Mouse (Mus musculus): ENCODE results near the gene Bmpr1b. TPM values are rescaled to one million over a fixed set of nuclear protein-coding genes. Genes with fewer than 3 reads are reported as not detected.

Gene Bmpr1b
- total and polyA plus RNA-seq, 2 experiments from 2014 or later = 2.4 to 9.6 TPM

- no peaks in the 10 kb centered on the region for H3K36me3 ChIP-seq (ENCODE audit: insufficient read depth, low read length)
- no peak overlapping the region for H3K4me2 ChIP-seq (ENCODE audit: low read depth, low read length, poor library complexity, severe bottlenecking)
- H3K27ac ChIP-seq (ENCODE audit: low read depth, low read length) = no peak overlapping the region
- H3K9me3 ChIP-seq (ENCODE audit: low read length) = no peaks in the 10 kb centered on the region
- H3K27me3 ChIP-seq (ENCODE audit: insufficient read depth, low read length) = no peaks in the 10 kb centered on the region
- ATAC-seq (ENCODE audit: low FRiP score) = no peak
- H3K4me3 ChIP-seq (ENCODE audit: low read depth, low read length) = no peak overlapping the region
- no peak overlapping the region for H3K9ac ChIP-seq (replicated peaks; ENCODE audit: low read length, poor library complexity, severe bottlenecking)
- no peak for TF ChIP-seq CTCF (IDR thresholded peaks at IDR 0.05)
- no peak for DNase-seq (ENCODE audit: low spot score)
- H3K4me1 ChIP-seq (ENCODE audit: insufficient read depth, low read length) = no peaks in the 10 kb centered on the region
- whole genome bisulfite sequencing = 82% methylated on average over 3 of the region's 3 CpGs
Measured at GRCm38 (mm10) chr3:141915995-141916394, 253.2 kb downstream of the Bmpr1b start.

GRCm38 (mm10) chr3:141914588-141914987 lies 254.6 kb downstream of the Bmpr1b start:
- Histone ChIP-seq H3K27me3 (ENCODE audit: insufficient read depth, low read length) (no peaks in the 10 kb centered on the region), H3K9ac (replicated peaks; ENCODE audit: low read length, poor library complexity, severe bottlenecking) (no peak overlapping the region), H3K27ac (ENCODE audit: low read depth, low read length) (no peak overlapping the region), H3K36me3 (ENCODE audit: insufficient read depth, low read length) (no peaks in the 10 kb centered on the region), H3K4me3 (ENCODE audit: low read depth, low read length) (no peak overlapping the region), H3K9me3 (ENCODE audit: low read length) (no peaks in the 10 kb centered on the region), H3K4me1 (ENCODE audit: insufficient read depth, low read length) (no peaks in the 10 kb centered on the region), H3K4me2 (ENCODE audit: low read depth, low read length, poor library complexity, severe bottlenecking) (no peak overlapping the region)
- TF ChIP-seq CTCF (IDR thresholded peaks at IDR 0.05) = no peak
- WGBS = 86% methylated on average over 3 of the region's 3 CpGs
- ATAC-seq (ENCODE audit: low FRiP score) = no peak
- no peak for DNase-seq (ENCODE audit: low spot score)

- WGBS = 96% methylated on average over 2 of the region's 2 CpGs
- Histone ChIP-seq H3K4me3 (ENCODE audit: low read depth, low read length) (no peak overlapping the region), H3K27ac (ENCODE audit: low read depth, low read length) (no peak overlapping the region), H3K9me3 (ENCODE audit: low read length) (no peaks in the 10 kb centered on the region), H3K27me3 (ENCODE audit: insufficient read depth, low read length) (no peaks in the 10 kb centered on the region), H3K4me2 (ENCODE audit: low read depth, low read length, poor library complexity, severe bottlenecking) (no peak overlapping the region), H3K9ac (replicated peaks; ENCODE audit: low read length, poor library complexity, severe bottlenecking) (no peak overlapping the region), H3K36me3 (ENCODE audit: insufficient read depth, low read length) (no peaks in the 10 kb centered on the region), H3K4me1 (ENCODE audit: insufficient read depth, low read length) (no peaks in the 10 kb centered on the region)
- TF ChIP-seq CTCF (IDR thresholded peaks at IDR 0.05) = no peak
- DNase-seq (ENCODE audit: low spot score) (no peak), ATAC-seq (ENCODE audit: low FRiP score) (no peak)
Measured at GRCm38 (mm10) chr3:141909136-141909535, 260.1 kb downstream of the Bmpr1b start.

GRCm38 (mm10) chr3:141905903-141906623 lies 263.2 kb downstream of the Bmpr1b start:
- 0 out of 2 replicates have a peak overlapping the region, but pooled peaks have one; percentile 47 for H3K27ac ChIP-seq (ENCODE audit: low read depth, low read length)
- 42% methylated on average over 6 of the region's 6 CpGs for WGBS
- H3K9me3 ChIP-seq (ENCODE audit: low read length) = no peaks in the 10 kb centered on the region
- DNase-seq (ENCODE audit: low spot score) = no peak
- H3K36me3 ChIP-seq (ENCODE audit: insufficient read depth, low read length) = no peaks in the 10 kb centered on the region
- H3K4me1 ChIP-seq (ENCODE audit: insufficient read depth, low read length) = no peaks in the 10 kb centered on the region
- ATAC-seq (ENCODE audit: low FRiP score) = no peak
- no peaks in the 10 kb centered on the region for H3K27me3 ChIP-seq (ENCODE audit: insufficient read depth, low read length)
- H3K4me2 ChIP-seq (ENCODE audit: low read depth, low read length, poor library complexity, severe bottlenecking) = no peak overlapping the region
- H3K4me3 ChIP-seq (ENCODE audit: low read depth, low read length) = no peak overlapping the region
- no peak for TF ChIP-seq CTCF (IDR thresholded peaks at IDR 0.05)
- H3K9ac ChIP-seq (replicated peaks; ENCODE audit: low read length, poor library complexity, severe bottlenecking) = no peak overlapping the region

- Histone ChIP-seq H3K9me3 (ENCODE audit: low read length) (no peaks in the 10 kb centered on the region), H3K4me2 (ENCODE audit: low read depth, low read length, poor library complexity, severe bottlenecking) (no peak overlapping the region), H3K36me3 (ENCODE audit: insufficient read depth, low read length) (no peaks in the 10 kb centered on the region), H3K4me3 (ENCODE audit: low read depth, low read length) (no peak overlapping the region), H3K9ac (replicated peaks; ENCODE audit: low read length, poor library complexity, severe bottlenecking) (no peak overlapping the region), H3K4me1 (ENCODE audit: insufficient read depth, low read length) (no peaks in the 10 kb centered on the region), H3K27me3 (ENCODE audit: insufficient read depth, low read length) (no peaks in the 10 kb centered on the region), H3K27ac (ENCODE audit: low read depth, low read length) (no peak overlapping the region)
- peak; percentile 39 for TF ChIP-seq CTCF (IDR thresholded peaks at IDR 0.05)
- DNase-seq (ENCODE audit: low spot score) (no peak), ATAC-seq (ENCODE audit: low FRiP score) (no peak)
- WGBS = 95% methylated on average over 3 of the region's 3 CpGs
Measured at GRCm38 (mm10) chr3:141900361-141900760, 268.9 kb downstream of the Bmpr1b start.

- ATAC-seq (ENCODE audit: low FRiP score) = no peak
Measured at GRCm38 (mm10) chr3:141899521-141899920, 269.7 kb downstream of the Bmpr1b start.

More at GRCm38 (mm10) chr3:141899521-141899920, 269.7 kb downstream of the Bmpr1b start:
- no peak for TF ChIP-seq CTCF (IDR thresholded peaks at IDR 0.05)
- H3K27ac ChIP-seq (ENCODE audit: low read depth, low read length) = no peak overlapping the region
- DNase-seq (ENCODE audit: low spot score) = no peak
- H3K27me3 ChIP-seq (ENCODE audit: insufficient read depth, low read length) = no peaks in the 10 kb centered on the region
- no peaks in the 10 kb centered on the region for H3K4me1 ChIP-seq (ENCODE audit: insufficient read depth, low read length)
- no peak overlapping the region for H3K4me3 ChIP-seq (ENCODE audit: low read depth, low read length)
- no peaks in the 10 kb centered on the region for H3K9me3 ChIP-seq (ENCODE audit: low read length)
- H3K36me3 ChIP-seq (ENCODE audit: insufficient read depth, low read length) = no peaks in the 10 kb centered on the region
- WGBS = 88% methylated on average over 2 of the region's 2 CpGs
- no peak overlapping the region for H3K4me2 ChIP-seq (ENCODE audit: low read depth, low read length, poor library complexity, severe bottlenecking)
- H3K9ac ChIP-seq (replicated peaks; ENCODE audit: low read length, poor library complexity, severe bottlenecking) = no peak overlapping the region

Data from midbrain, postnatal 0 days (tissue).